Mouse (Mus musculus) forebrain, embryonic 14.5 days (tissue): ENCODE measurements around the gene Baz2b. TPM values are rescaled to one million over a fixed set of nuclear protein-coding genes. Genes with fewer than 3 reads are reported as not detected.

ENCODE experiments used
- ATAC-seq: fragments of 200-750 bp; cut with Nextera tagmentation; 2 replicates; pipeline ENCODE4 v1.8.0; 2017; ENCODE audit warnings: mild to moderate bottlenecking, moderate library complexity
- DNase-seq: peaks from one replicate; pipeline ENCODE4 v3.0.0-alpha.2; 2015; ENCODE audit warnings: low spot score
- H3K27ac ChIP-seq: fragments of 300-500 bp; sonication (generic); 2 replicates; pipeline ENCODE4 v1.5.1; 2014; ENCODE audit warnings: low read depth, mild to moderate bottlenecking, control low read depth, low read length, moderate library complexity
- H3K27me3 ChIP-seq: fragments of 300-500 bp; sonication (generic); replicated peaks from 2 replicates; pipeline ENCODE4 v1.6.1; 2014; ENCODE audit warnings: low read length, control low read depth, mixed read lengths; ENCODE audit not compliant: control insufficient read depth, insufficient read depth
- H3K36me3 ChIP-seq: fragments of 300-500 bp; sonication (generic); 2 replicates; pipeline ENCODE4 v1.6.1; 2014; ENCODE audit warnings: low read length, control low read depth; ENCODE audit not compliant: control insufficient read depth, insufficient read depth
- H3K4me1 ChIP-seq: fragments of 300-500 bp; sonication (generic); 2 replicates; pipeline ENCODE4 v1.6.1; 2014; ENCODE audit warnings: antibody characterized with exemption, low read length, control low read depth; ENCODE audit not compliant: control insufficient read depth, insufficient read depth
- H3K4me2 ChIP-seq: fragments of 300-500 bp; sonication (generic); 2 replicates; pipeline ENCODE4 v1.6.1; 2014; ENCODE audit warnings: mild to moderate bottlenecking, control low read depth, low read length
- H3K4me3 ChIP-seq: fragments of 300-500 bp; sonication (generic); 2 replicates; pipeline ENCODE4 v1.5.1; 2014; ENCODE audit warnings: low read depth, low read length, control low read depth
- H3K9ac ChIP-seq: fragments of 300-500 bp; sonication (generic); 2 replicates; pipeline ENCODE4 v1.6.1; 2014; ENCODE audit warnings: mild to moderate bottlenecking, low read length, control low read depth, moderate library complexity
- H3K9me3 ChIP-seq: fragments of 300-500 bp; sonication (generic); replicated peaks from 2 replicates; pipeline ENCODE4 v1.6.1; 2016; ENCODE audit warnings: low read length, control low read depth, mixed read lengths; ENCODE audit not compliant: control insufficient read depth
- WGBS: fragments of 180-500 bp; shearing (Covaris S2); extraction: QIAGEN DNeasy Blood & Tissue Kit; methylation state at CpG from one replicate; pipeline ENCODE4 v1.1.7; 2014; 5-methylcytosine and 5-hydroxymethylcytosine counted together
- polyA plus RNA-seq: library from polyadenylated mRNA; unstranded; fragments of >200 nt; fragmentation: Nextera tagmentation; extraction: Ambion mirVana; gene quantifications from 2 replicates; pipeline ENCODE4 v1.2.1, GENCODE M21; 2014

Gene Baz2b
- polyA plus RNA-seq, 1 experiment from 2014 or later, result 40.4 TPM

- Histone ChIP-seq H3K9me3 (no peaks in the 10 kb centered on the region), H3K27ac (no peak overlapping the region), H3K4me1 (no peaks in the 10 kb centered on the region), H3K4me3 (no peak overlapping the region), H3K36me3 (no peaks in the 10 kb centered on the region), H3K9ac (no peak overlapping the region), H3K27me3 (no peaks in the 10 kb centered on the region), H3K4me2 (no peak overlapping the region)
- no peak for DNase-seq
- WGBS, result 94% methylated on average over 5 of the region's 5 CpGs
- ATAC-seq, result no peak
These were observed 33.6 kb downstream of the Baz2b start for GRCm38 (mm10) chr2:60176087-60176486.

- no peak for DNase-seq
- 87% methylated on average over 3 of the region's 4 CpGs for WGBS
- no peak overlapping the region for H3K9ac ChIP-seq
- ATAC-seq, result no peak
- H3K27ac ChIP-seq, result no peak overlapping the region
- H3K36me3 ChIP-seq, result no peaks in the 10 kb centered on the region
- H3K4me2 ChIP-seq, result no peak overlapping the region
- no peak overlapping the region for H3K4me3 ChIP-seq
- no peaks in the 10 kb centered on the region for H3K27me3 ChIP-seq
- no peaks in the 10 kb centered on the region for H3K4me1 ChIP-seq
- no peaks in the 10 kb centered on the region for H3K9me3 ChIP-seq
These were observed 34.6 kb downstream of the Baz2b start for GRCm38 (mm10) chr2:60175078-60175477.

GRCm38 (mm10) chr2:60173595-60173994 is 36.0 kb downstream of the Baz2b start:
- DNase-seq (no peak), ATAC-seq (no peak)
- H3K4me1 ChIP-seq, result no peaks in the 10 kb centered on the region
- H3K27ac ChIP-seq, result no peak overlapping the region
- H3K4me3 ChIP-seq, result no peak overlapping the region
- no peaks in the 10 kb centered on the region for H3K9me3 ChIP-seq
- no peaks in the 10 kb centered on the region for H3K27me3 ChIP-seq
- H3K9ac ChIP-seq, result no peak overlapping the region
- WGBS, result 89% methylated on average over 4 of the region's 4 CpGs
- no peaks in the 10 kb centered on the region for H3K36me3 ChIP-seq
- H3K4me2 ChIP-seq, result no peak overlapping the region

GRCm38 (mm10) chr2:60173190-60173589 is 36.4 kb downstream of the Baz2b start:
- WGBS, result 60% methylated on average over 3 of the region's 3 CpGs

GRCm38 (mm10) chr2:60172531-60172914 is 37.1 kb downstream of the Baz2b start:
- H3K36me3 ChIP-seq, result no peaks in the 10 kb centered on the region
- H3K9me3 ChIP-seq, result no peaks in the 10 kb centered on the region
- H3K4me1 ChIP-seq, result no peaks in the 10 kb centered on the region
- no peak overlapping the region for H3K27ac ChIP-seq
- no peak for DNase-seq
- H3K4me3 ChIP-seq, result no peak overlapping the region
- no peak overlapping the region for H3K9ac ChIP-seq
- WGBS, result 66% methylated on average over 2 of the region's 2 CpGs
- ATAC-seq, result no peak
- no peaks in the 10 kb centered on the region for H3K27me3 ChIP-seq
- no peak overlapping the region for H3K4me2 ChIP-seq

More at GRCm38 (mm10) chr2:60173190-60173589, 36.4 kb downstream of the Baz2b start:
- ATAC-seq (no peak), DNase-seq (no peak)
- Histone ChIP-seq H3K4me3 (no peak overlapping the region), H3K36me3 (no peaks in the 10 kb centered on the region), H3K9ac (no peak overlapping the region), H3K4me2 (no peak overlapping the region), H3K27ac (no peak overlapping the region), H3K9me3 (no peaks in the 10 kb centered on the region), H3K27me3 (no peaks in the 10 kb centered on the region), H3K4me1 (no peaks in the 10 kb centered on the region)

GRCm38 (mm10) chr2:60171786-60172530 is 37.7 kb downstream of the Baz2b start:
- H3K9me3 ChIP-seq, result no peaks in the 10 kb centered on the region
- H3K4me2 ChIP-seq, result no peak overlapping the region
- WGBS, result 58% methylated on average over 7 of the region's 7 CpGs
- no peak for ATAC-seq
- no peaks in the 10 kb centered on the region for H3K4me1 ChIP-seq
- no peaks in the 10 kb centered on the region for H3K36me3 ChIP-seq
- no peaks in the 10 kb centered on the region for H3K27me3 ChIP-seq
- no peak overlapping the region for H3K9ac ChIP-seq
- peak; percentile 36 for DNase-seq
- H3K4me3 ChIP-seq, result no peak overlapping the region
- H3K27ac ChIP-seq, result no peak overlapping the region

GRCm38 (mm10) chr2:60166878-60167277 is 42.8 kb downstream of the Baz2b start:
- Histone ChIP-seq H3K9me3 (no peaks in the 10 kb centered on the region), H3K4me3 (no peak overlapping the region), H3K9ac (no peak overlapping the region), H3K27ac (no peak overlapping the region), H3K4me2 (no peak overlapping the region), H3K27me3 (no peaks in the 10 kb centered on the region), H3K36me3 (no peaks in the 10 kb centered on the region), H3K4me1 (no peaks in the 10 kb centered on the region)
- ATAC-seq (no peak), DNase-seq (no peak)
- 92% methylated on average over 4 of the region's 4 CpGs for WGBS

GRCm38 (mm10) chr2:60165679-60166078 is 44.0 kb downstream of the Baz2b start:
- no peak for ATAC-seq
- no peak overlapping the region for H3K9ac ChIP-seq
- no peak overlapping the region for H3K4me3 ChIP-seq
- no peaks in the 10 kb centered on the region for H3K27me3 ChIP-seq
- DNase-seq, result no peak
- no peaks in the 10 kb centered on the region for H3K36me3 ChIP-seq
- H3K9me3 ChIP-seq, result no peaks in the 10 kb centered on the region
- WGBS, result 94% methylated on average over 11 of the region's 11 CpGs
- H3K4me2 ChIP-seq, result no peak overlapping the region
- H3K4me1 ChIP-seq, result no peaks in the 10 kb centered on the region
- H3K27ac ChIP-seq, result no peak overlapping the region

GRCm38 (mm10) chr2:60163744-60164143 is 45.9 kb downstream of the Baz2b start:
- 77% methylated on average over 2 of the region's 2 CpGs for WGBS
- H3K9ac ChIP-seq, result no peak overlapping the region
- ATAC-seq (no peak), DNase-seq (no peak)
- no peak overlapping the region for H3K4me3 ChIP-seq
- H3K27me3 ChIP-seq, result no peaks in the 10 kb centered on the region
- H3K4me1 ChIP-seq, result no peaks in the 10 kb centered on the region
- no peak overlapping the region for H3K27ac ChIP-seq
- H3K36me3 ChIP-seq, result no peaks in the 10 kb centered on the region
- no peaks in the 10 kb centered on the region for H3K9me3 ChIP-seq
- H3K4me2 ChIP-seq, result no peak overlapping the region
